Mouse (Mus musculus): ENCODE data around the gene Ebpl.

- TF ChIP-seq EP300 (IDR thresholded peaks at IDR 0.05) (no peak), CTCF (IDR thresholded peaks at IDR 0.05) (no peak)
Measured at GRCm38 (mm10) chr14:61362268-61362667, 2.0 kb upstream of the Ebpl start.

Measured in lung, postnatal 0 days (tissue).